Mouse (Mus musculus) layer of hippocampus, adult 2 months (tissue): ENCODE results near the gene Olfr70. TPM values are rescaled to one million over a fixed set of nuclear protein-coding genes. Genes with fewer than 3 reads are reported as not detected.

Experiments
- DNase-seq, 2 experiments: peaks; one replicate each; pipeline ENCODE4 v3.0.0; 2022; ENCODE audit warnings: low spot score in 2 of 2
- H3K27ac ChIP-seq: fragments of 200-600 bp; 2 replicates; pipeline ENCODE4 v1.8.1; 2022
- H3K4me3 ChIP-seq: fragments of 200-600 bp; 2 replicates; pipeline ENCODE4 v1.8.1; 2022; ENCODE audit warnings: mild to moderate bottlenecking
- CTCF ChIP-seq: fragments of 200-600 bp; conservative IDR thresholded peaks from 2 replicates; pipeline ENCODE4 v1.8.1; 2022; ENCODE audit warnings: antibody characterized with exemption, mild to moderate bottlenecking, moderate library complexity
- total RNA-seq, 2 experiments: library from RNA; stranded (reverse); gene quantifications; 2 replicates each; pipeline ENCODE4 v1.2.3; 2021

The Olfr70 gene
- total RNA-seq, 2 experiments from 2014 or later, result not detected

DNA sequence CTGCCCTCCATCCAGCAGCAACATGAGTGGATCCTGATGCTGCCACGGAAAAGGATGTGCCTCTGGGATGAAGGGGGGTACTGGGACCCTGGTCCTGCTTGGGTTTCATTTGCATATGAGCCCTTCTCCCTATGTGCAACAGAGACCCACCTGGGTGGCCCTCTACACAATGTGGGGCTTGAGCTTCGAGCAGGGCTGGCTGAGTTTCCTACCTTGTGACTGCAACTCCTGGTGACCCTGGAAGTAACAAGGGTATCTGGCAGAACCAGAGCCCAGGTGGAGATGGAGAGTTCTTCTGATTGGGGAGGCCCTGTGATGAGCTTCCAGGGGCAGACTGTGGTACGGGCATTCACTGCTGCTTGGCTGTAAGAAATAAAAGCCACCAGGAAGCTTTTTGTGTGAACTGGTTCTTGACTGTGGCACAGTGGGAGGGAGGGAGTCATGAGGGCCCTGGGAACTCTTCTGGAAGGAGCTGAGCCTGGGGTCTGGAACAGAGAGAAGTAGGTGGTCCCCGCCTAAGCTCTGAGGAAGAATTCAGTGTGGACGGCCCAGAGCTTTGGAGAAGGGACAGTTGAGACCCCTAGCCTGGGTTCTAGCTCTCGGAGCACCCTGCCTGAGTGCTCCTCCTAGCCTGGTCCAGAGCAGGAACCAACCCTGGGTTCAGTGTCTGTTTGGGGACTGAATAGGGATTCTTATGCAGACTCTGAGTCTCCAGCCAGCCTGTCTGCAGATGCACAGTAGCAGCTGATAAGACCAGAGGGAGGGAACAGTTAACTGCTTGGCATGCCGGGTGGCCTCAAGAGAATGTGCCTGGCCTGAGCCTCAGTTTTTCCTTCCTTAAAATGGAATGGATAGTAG, 27.3 kb upstream of the Olfr70 start:
- Histone ChIP-seq H3K27ac (peak overlapping the region; percentile 62), H3K4me3 (no peak overlapping the region)
- no peak for TF ChIP-seq CTCF
- DNase-seq, result no peak

DNA sequence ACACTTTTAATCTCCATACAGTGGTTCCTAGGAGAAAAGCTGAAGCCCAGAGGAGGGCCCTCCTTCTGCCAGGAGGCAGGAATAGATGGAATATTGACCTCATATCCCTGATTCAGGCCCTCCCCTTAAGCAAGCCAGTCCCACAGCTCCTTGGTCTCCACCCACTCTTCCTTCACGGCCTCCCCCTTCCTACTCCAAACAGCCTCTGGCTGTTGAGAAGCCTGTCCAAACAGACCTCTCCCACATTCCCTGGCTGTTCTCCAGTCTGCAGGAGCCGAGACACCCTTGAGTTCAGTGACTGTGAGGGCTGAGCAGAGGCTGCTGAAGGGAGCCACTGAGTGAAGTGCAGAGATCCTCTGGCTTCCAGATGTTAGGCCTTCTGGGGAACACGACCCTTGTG, 26.4 kb upstream of the Olfr70 start, which contains the start of gene Hrct1:
TSS of gene Hrct1 (plus strand) at position 194 of the 400 bp plus-strand sequence.
- DNase-seq, result no peak
- Histone ChIP-seq H3K27ac (peak within 1 kb of the TSS; percentile 62), H3K4me3 (no peak within 1 kb of the TSS)
- no peak for TF ChIP-seq CTCF

- H3K27ac ChIP-seq, result peak overlapping the region; percentile 15; the same call in 1 of the 2 replicates
- H3K4me3 ChIP-seq, result no peak overlapping the region
- no peak for DNase-seq
- no peak for TF ChIP-seq CTCF
Observed at GRCm38 (mm10) chr4:43726228-43726993, 25.8 kb upstream of the Olfr70 start.

GRCm38 (mm10) chr4:43724764-43725163, 24.2 kb upstream of the Olfr70 start:
- peak in 1 of 2 experiments; percentile 32 for DNase-seq
- Histone ChIP-seq H3K4me3 (no peak overlapping the region), H3K27ac (no peak overlapping the region)
- TF ChIP-seq CTCF, result peak; percentile 87

- no peak for TF ChIP-seq CTCF
- peak overlapping the region; percentile 32; the same call in 1 of the 2 replicates for H3K27ac ChIP-seq
- DNase-seq, result peak; percentile 33 to 34
- H3K4me3 ChIP-seq, result no peak overlapping the region
Observed at GRCm38 (mm10) chr4:43722191-43722590, 21.6 kb upstream of the Olfr70 start.

- Histone ChIP-seq H3K27ac (0 out of 2 replicates have a peak overlapping the region, but pooled peaks have one; percentile 28), H3K4me3 (no peak overlapping the region)
- no peak for DNase-seq
- no peak for TF ChIP-seq CTCF
Observed at GRCm38 (mm10) chr4:43720491-43721228, 20.1 kb upstream of the Olfr70 start.

- TF ChIP-seq CTCF, result no peak
- no peak for DNase-seq
- H3K4me3 ChIP-seq, result no peak overlapping the region
- H3K27ac ChIP-seq, result no peak overlapping the region
Observed at GRCm38 (mm10) chr4:43713652-43714219, 13.1 kb upstream of the Olfr70 start.

DNA sequence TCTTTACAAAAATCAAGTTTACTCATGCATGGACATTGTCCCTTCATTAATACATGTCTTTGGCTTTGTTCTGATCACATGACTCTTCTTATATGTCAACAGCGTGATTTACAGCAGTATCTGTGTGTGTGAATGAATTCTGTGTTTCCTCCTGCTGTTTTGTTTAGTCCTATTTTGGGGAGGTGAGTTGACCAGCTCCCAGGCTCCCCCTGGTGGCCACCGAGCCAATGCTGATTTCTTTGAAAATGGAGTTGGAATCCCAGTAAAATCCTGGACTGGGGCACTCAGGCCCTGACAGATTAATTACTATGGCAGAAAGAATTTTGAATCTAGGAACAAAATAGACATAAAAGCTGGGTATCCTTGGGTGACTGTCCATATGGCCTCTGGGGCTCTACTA, 11.2 kb upstream of the Olfr70 start:
- peak; percentile 96 for TF ChIP-seq CTCF
- H3K27ac ChIP-seq, result no peak overlapping the region
- peak; percentile 65 to 88 for DNase-seq
- H3K4me3 ChIP-seq, result no peak overlapping the region

GRCm38 (mm10) chr4:43709869-43710268, 9.3 kb upstream of the Olfr70 start, which contains the start of gene Olfr71:
Gene Olfr71 (minus strand): TSS chr4:43710255.
- TF ChIP-seq CTCF, result no peak
- no peak for DNase-seq
- no peak within 1 kb of the TSS for H3K4me3 ChIP-seq
- H3K27ac ChIP-seq, result no peak within 1 kb of the TSS

GRCm38 (mm10) chr4:43705991-43706390, 5.4 kb upstream of the Olfr70 start:
- H3K27ac ChIP-seq, result no peak overlapping the region
- no peak overlapping the region for H3K4me3 ChIP-seq
- no peak for TF ChIP-seq CTCF
- DNase-seq, result no peak

DNA sequence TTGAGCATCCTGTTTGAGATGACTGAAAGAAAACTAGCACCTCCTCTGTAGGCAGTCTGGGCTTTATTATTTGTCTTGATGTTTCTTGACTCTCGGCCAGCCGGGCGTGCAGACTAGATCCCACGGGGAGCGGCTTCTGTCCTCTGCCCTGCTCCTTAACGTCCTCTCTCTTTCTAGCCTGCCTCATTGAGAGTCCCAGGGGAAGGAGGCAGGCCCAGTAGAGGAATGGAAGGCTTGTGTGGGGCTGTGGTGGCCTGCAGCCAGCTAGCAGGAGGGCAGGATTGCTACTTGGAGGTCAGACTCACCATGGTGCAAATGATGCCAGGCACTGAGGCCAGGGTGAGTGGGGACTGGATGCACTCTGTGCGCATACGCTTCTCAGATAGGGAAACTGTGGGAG, 3.2 kb upstream of the Olfr70 start:
- H3K27ac ChIP-seq, result no peak overlapping the region
- TF ChIP-seq CTCF, result no peak
- no peak overlapping the region for H3K4me3 ChIP-seq
- DNase-seq, result no peak

GRCm38 (mm10) chr4:43703439-43703838, 2.8 kb upstream of the Olfr70 start:
- H3K4me3 ChIP-seq, result no peak overlapping the region
- no peak overlapping the region for H3K27ac ChIP-seq
- TF ChIP-seq CTCF, result peak; percentile 44
- DNase-seq, result no peak
